In the genomic region with DNA sequence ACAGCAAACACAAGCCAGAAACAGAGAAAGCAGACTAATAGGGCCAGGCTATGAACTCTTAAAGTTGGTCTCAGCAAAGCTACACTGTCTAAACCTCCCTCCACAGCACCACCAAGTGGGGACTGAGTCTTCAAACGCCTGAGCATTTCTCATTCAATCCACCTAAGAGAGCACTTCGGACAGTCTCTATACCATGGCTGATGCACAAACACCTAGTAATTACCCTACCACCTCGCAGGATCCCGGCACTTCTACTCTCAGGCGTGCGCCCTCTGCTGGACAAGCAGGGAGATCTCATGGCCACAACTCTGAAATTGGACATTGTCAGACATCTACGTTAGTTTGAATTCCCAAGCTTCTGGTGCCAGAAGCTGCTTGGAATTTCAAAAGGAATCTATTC, we compare ENCODE assay signal across 9 mouse cellular contexts. TPM values are rescaled to one million over a fixed set of nuclear protein-coding genes. Genes with fewer than 3 reads are reported as not detected.
A peak's percentile ranks its signal among the peaks of the same experiment; 100 is the strongest.
DNase-seq lines count a peak whose midpoint lies in the region; ATAC-seq and TF ChIP-seq lines count a peak whose summit lies in the region.
"Had no signal": no experiment of that assay in that cellular context is flagged by ENCODE, and none has a peak within 500 bp of the region (broad histone marks: within the 10 kb centered on the region; RNA-seq: fewer than 3 reads in every experiment).

No protein-coding gene starts in this region.

- H3K27ac ChIP-seq in lung, embryonic 14.5 days (ENCODE audit: low read depth): no peak overlapping the region
- H3K27ac ChIP-seq in embryonic facial prominence, embryonic 10.5 days (replicated peaks): no peak overlapping the region
- no peak overlapping the region for H3K27ac ChIP-seq in kidney, embryonic 14.5 days (ENCODE audit: low read depth, low read length)
- no peak overlapping the region for H3K27ac ChIP-seq in midbrain, embryonic 13.5 days
- H3K27ac ChIP-seq: heart, embryonic 13.5 days had no signal

- H3K9ac ChIP-seq in lung, embryonic 14.5 days: no peak overlapping the region
- H3K9ac ChIP-seq in kidney, embryonic 14.5 days (ENCODE audit: low read depth, low read length): no peak overlapping the region
- no peak overlapping the region for H3K9ac ChIP-seq in midbrain, embryonic 13.5 days (replicated peaks)
- H3K9ac ChIP-seq: heart, embryonic 13.5 days had no signal

- H3K36me3 ChIP-seq in lung, embryonic 14.5 days (ENCODE audit: insufficient read depth): no peaks in the 10 kb centered on the region
- H3K36me3 ChIP-seq in embryonic facial prominence, embryonic 10.5 days (replicated peaks): no peaks in the 10 kb centered on the region
- H3K36me3 ChIP-seq in kidney, embryonic 14.5 days (ENCODE audit: control insufficient read depth, insufficient read depth, low read length): no peaks in the 10 kb centered on the region
- H3K36me3 ChIP-seq in midbrain, embryonic 13.5 days: no peaks in the 10 kb centered on the region
- H3K36me3 ChIP-seq: heart, embryonic 13.5 days had no signal

- TF ChIP-seq CTCF in lung, embryonic 14.5 days (IDR thresholded peaks at IDR 0.05; ENCODE audit: low read depth): peak; percentile 78

- no peak overlapping the region for H3K4me2 ChIP-seq in lung, embryonic 14.5 days
- no peak overlapping the region for H3K4me2 ChIP-seq in kidney, embryonic 14.5 days (replicated peaks; ENCODE audit: low read depth, low read length)
- no peak overlapping the region for H3K4me2 ChIP-seq in midbrain, embryonic 13.5 days (replicated peaks)
- H3K4me2 ChIP-seq: heart, embryonic 13.5 days had no signal

- WGBS in lung, embryonic 14.5 days: 6% methylated on average over 7 of the region's 7 CpGs
- WGBS in embryonic facial prominence, embryonic 10.5 days: 9% methylated on average over 7 of the region's 7 CpGs
- 5% methylated on average over 7 of the region's 7 CpGs for WGBS in kidney, embryonic 14.5 days
- 6% methylated on average over 7 of the region's 7 CpGs for WGBS in midbrain, embryonic 13.5 days

- H3K4me3 ChIP-seq in lung, embryonic 14.5 days (ENCODE audit: low read depth, low read length): no peak overlapping the region
- no peak overlapping the region for H3K4me3 ChIP-seq in embryonic facial prominence, embryonic 10.5 days
- H3K4me3 ChIP-seq in kidney, embryonic 14.5 days (ENCODE audit: low read length): no peak overlapping the region
- H3K4me3 ChIP-seq in midbrain, embryonic 13.5 days (replicated peaks): no peak overlapping the region
- H3K4me3 ChIP-seq: heart, embryonic 13.5 days; myocyte had no signal

- H3K27me3 ChIP-seq in lung, embryonic 14.5 days (ENCODE audit: insufficient read depth, low read length): no peaks in the 10 kb centered on the region
- H3K27me3 ChIP-seq in embryonic facial prominence, embryonic 10.5 days (replicated peaks; ENCODE audit: low read depth, poor library complexity, severe bottlenecking): no peaks in the 10 kb centered on the region
- H3K27me3 ChIP-seq in kidney, embryonic 14.5 days (ENCODE audit: control insufficient read depth, insufficient read depth, low read length): no peaks in the 10 kb centered on the region
- no peaks in the 10 kb centered on the region for H3K27me3 ChIP-seq in midbrain, embryonic 13.5 days

- peak; percentile 18; the same call in 1 of the 2 replicates for ATAC-seq in lung, embryonic 14.5 days (ENCODE audit: insufficient read depth)
- ATAC-seq in kidney, embryonic 14.5 days (ENCODE audit: low FRiP score, low TSS enrichment): peak; percentile 49; the same call in 1 of the 2 replicates
- ATAC-seq in midbrain, embryonic 13.5 days: peak; percentile 64

- no peaks in the 10 kb centered on the region for H3K4me1 ChIP-seq in lung, embryonic 14.5 days (ENCODE audit: insufficient read depth)
- H3K4me1 ChIP-seq in embryonic facial prominence, embryonic 10.5 days: peaks cover 12% of the 10 kb centered on the region
- no peaks in the 10 kb centered on the region for H3K4me1 ChIP-seq in kidney, embryonic 14.5 days (ENCODE audit: control insufficient read depth, insufficient read depth, low read length)
- H3K4me1 ChIP-seq in midbrain, embryonic 13.5 days (replicated peaks): no peaks in the 10 kb centered on the region

- H3K9me3 ChIP-seq in lung, embryonic 14.5 days (ENCODE audit: low read depth, low read length): no peaks in the 10 kb centered on the region
- no peaks in the 10 kb centered on the region; the same call in 1 of the 2 replicates for H3K9me3 ChIP-seq in embryonic facial prominence, embryonic 10.5 days
- H3K9me3 ChIP-seq in kidney, embryonic 14.5 days (ENCODE audit: control insufficient read depth, low read length): no peaks in the 10 kb centered on the region
- no peaks in the 10 kb centered on the region for H3K9me3 ChIP-seq in midbrain, embryonic 13.5 days
- H3K9me3 ChIP-seq: heart, embryonic 13.5 days had no signal

- peak; percentile 71 for DNase-seq in lung, embryonic 14.5 days
- no peak for DNase-seq in lung, postnatal 25 days (ENCODE audit: low spot score)
- peak; percentile 47 for DNase-seq in adipocyte (ENCODE audit: low spot score)
- peak; percentile 76 for DNase-seq in embryonic facial prominence, embryonic 10.5 days (ENCODE audit: low spot score)
- DNase-seq in ovary, postnatal 36 days (ENCODE audit: low spot score): no peak

RNA-seq across cellular contexts. Expression of a gene that starts 20.4 kb away (rescaled TPM):
- polyA plus RNA-seq in lung, embryonic 14.5 days (2014; fragmentation: Nextera tagmentation; extraction: Ambion mirVana): not detected in 2 replicates
- polyA plus RNA-seq in embryonic facial prominence, embryonic 10.5 days (2016; fragmentation: Nextera tagmentation; extraction: Ambion mirVana): not detected in 2 replicates
- polyA plus RNA-seq in kidney, embryonic 14.5 days (2014; fragmentation: Nextera tagmentation; extraction: Ambion mirVana): not detected in 2 replicates
- polyA plus RNA-seq in midbrain, embryonic 13.5 days (2015; fragmentation: Nextera tagmentation; extraction: Ambion mirVana): not detected in 2 replicates

RNA-seq across cellular contexts. Expression of a gene that starts 46.2 kb away (rescaled TPM):
- polyA plus RNA-seq in lung, embryonic 14.5 days (2014; fragmentation: Nextera tagmentation; extraction: Ambion mirVana): 0.34 TPM in 1 of 2 replicates, not detected in the other
- polyA plus RNA-seq in embryonic facial prominence, embryonic 10.5 days (2016; fragmentation: Nextera tagmentation; extraction: Ambion mirVana): 11.8 and 20.4 TPM in 2 replicates
- not detected in 2 replicates for polyA plus RNA-seq in kidney, embryonic 14.5 days (2014; fragmentation: Nextera tagmentation; extraction: Ambion mirVana)
- 0.32 TPM in 1 of 2 replicates, not detected in the other for polyA plus RNA-seq in midbrain, embryonic 13.5 days (2015; fragmentation: Nextera tagmentation; extraction: Ambion mirVana)
- polyA plus RNA-seq: myocyte had no signal

Comparison
In these comparisons a context has a peak if more than half of its experiments do, and no peak if none do; other contexts are left out.
1. DNase-seq: peak in lung, embryonic 14.5 days (single experiment), adipocyte (single experiment) and embryonic facial prominence, embryonic 10.5 days (single experiment); none in lung, postnatal 25 days (single experiment) and ovary, postnatal 36 days (single experiment).
2. Peak in every context shown above with its lines, with median percentiles within 50 percentile points of each other: ATAC-seq.